Mouse (Mus musculus): Measurements from ENCODE around the gene Stx3.

GRCm38 (mm10) chr19:11839119-11839518 lies 19.9 kb upstream of the Stx3 start, which contains the start of gene Olfr1417:
- TF ChIP-seq POLR2A (IDR thresholded peaks at IDR 0.05; ENCODE audit: control insufficient read depth, extremely low read depth, insufficient read depth, low read length, poor library complexity): no peak
- no peak for TF ChIP-seq CTCF (IDR thresholded peaks at IDR 0.05; ENCODE audit: borderline replicate concordance, control insufficient read depth, extremely low read depth, insufficient read depth, low read length, poor library complexity)

Measured in thymus, adult 2 months (tissue).